Mouse (Mus musculus): ENCODE data around the gene Cul4a.

The Cul4a gene

DNA sequence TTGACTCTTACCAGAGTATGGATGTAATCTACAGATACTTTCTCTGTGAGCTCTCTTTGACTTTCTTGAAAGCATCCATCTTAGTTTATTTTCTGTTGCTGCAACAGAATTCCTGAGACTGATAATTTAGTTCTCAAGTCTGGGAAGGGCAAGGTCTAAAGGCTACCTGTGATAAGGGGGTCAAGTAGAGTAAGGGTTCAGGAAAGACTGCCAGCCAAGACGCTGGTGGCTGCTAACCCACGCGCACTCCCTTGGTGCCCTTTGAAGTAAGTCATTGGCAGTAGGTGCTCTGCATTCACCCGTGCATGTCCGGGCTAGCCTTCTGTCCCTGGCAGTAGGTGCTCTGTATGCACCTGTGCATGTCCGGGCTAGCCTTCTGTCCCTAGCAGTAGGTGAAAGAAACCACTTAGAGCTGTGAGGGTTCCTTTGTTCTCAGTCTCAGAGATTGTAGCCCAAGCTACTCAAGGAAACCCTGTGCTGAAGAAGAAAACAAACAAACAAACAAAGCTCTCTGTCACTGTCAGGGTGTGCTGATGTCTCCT lies 34.3 kb downstream of the Cul4a start:
- 94% methylated on average over 6 of the region's 6 CpGs for WGBS

DNA sequence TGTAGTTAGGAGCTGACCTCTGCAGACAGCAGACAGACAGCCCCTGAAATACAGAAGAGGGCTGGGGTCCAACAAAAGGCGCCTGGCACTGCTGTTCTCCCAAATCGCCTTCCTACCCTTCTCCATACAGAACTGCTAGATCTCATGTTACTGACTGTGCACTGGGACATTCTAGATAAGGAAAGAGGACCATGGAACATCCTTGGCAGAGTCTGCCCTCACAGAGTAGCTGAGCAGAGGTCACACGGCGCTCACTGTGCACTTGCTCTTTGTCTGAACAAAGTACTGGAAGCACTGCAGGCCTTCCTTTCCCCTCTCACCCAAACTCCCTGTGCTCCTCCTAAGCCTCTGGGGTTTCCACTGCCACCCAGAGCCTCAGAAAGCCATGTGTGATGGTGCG lies 36.3 kb downstream of the Cul4a start:
- WGBS = 92% methylated on average over 5 of the region's 5 CpGs

DNA sequence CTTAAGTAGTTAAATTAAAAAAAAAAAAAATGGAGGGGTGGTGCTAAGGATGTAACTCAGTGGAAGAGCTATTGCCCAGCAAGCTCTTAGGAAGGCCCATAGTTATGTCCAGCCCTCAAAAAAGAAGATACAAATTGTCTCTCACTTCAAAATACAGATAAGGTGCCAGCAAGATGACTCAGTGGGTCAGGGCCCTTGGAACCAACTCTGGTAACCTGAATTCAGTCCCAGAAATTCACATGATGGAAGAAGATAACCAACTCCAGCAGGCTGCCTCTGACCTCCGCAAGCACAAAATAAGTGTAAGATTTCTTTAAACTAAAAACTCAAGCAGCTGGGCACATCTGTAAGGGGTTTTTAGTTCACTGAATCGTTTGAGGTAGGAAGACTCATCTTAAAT lies 43.1 kb downstream of the Cul4a start:
- 68% methylated on average over 2 of the region's 2 CpGs for WGBS

DNA sequence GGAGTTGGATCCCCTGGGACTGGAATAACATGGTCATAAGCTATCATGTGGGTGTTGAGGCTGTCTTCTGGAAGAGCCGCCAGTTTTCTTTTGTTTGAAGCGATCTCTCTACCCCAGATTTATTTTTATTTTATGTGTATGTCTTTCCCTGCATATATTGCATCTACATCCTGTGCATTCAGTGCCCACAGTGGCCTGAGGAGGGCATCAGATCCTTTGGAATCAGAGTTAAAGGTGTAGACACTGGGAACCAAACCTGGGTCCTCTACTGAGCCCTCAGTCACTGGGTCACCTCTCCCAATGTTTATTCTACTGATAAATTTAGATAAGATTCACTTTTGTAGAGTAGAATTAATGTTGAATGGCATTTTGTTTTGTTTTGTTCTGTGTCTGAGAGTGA lies 43.9 kb downstream of the Cul4a start:
- WGBS = 62% methylated on average over 2 of the region's 2 CpGs

DNA sequence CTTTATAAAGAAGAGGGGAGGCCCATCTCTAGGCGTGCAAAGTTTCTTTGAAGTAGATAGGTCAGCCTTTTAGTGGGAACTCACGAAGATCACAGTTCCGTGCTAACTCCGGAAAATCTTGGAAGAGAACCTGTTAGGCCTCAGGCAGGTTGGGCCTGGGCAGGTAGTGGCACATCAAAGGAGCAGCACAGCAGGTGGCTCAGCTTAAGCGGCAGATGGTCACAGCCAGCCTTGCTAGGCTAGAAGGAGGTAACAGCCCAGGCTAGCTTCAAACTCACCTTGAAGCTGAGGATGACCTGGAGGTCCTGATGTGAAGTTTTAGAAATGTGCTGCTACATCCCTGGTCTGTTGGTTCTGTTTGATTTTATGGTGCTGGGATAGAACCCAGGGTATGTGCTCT lies 44.4 kb downstream of the Cul4a start:
- WGBS = 72% methylated on average over 5 of the region's 5 CpGs

DNA sequence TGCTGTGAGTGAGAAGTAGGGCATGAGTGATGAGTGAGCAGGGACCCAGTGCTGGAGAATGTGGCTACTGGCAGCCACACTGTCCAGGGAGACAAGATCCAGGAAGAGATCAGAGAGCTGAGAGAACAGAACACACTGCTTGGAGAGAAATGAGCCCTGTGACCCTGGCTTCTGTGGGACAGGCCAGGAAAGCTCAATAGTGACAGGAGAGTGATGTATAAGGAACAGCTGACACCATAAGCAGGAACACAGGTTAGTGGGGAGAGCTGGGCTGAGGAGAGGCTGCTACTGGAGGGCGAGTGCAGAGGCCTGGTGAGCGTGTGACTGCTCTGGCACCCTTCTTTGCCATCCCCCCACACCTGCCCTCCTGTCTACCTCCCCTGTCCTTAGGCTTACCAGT lies 45.5 kb downstream of the Cul4a start:
- WGBS = 92% methylated on average over 2 of the region's 2 CpGs

DNA sequence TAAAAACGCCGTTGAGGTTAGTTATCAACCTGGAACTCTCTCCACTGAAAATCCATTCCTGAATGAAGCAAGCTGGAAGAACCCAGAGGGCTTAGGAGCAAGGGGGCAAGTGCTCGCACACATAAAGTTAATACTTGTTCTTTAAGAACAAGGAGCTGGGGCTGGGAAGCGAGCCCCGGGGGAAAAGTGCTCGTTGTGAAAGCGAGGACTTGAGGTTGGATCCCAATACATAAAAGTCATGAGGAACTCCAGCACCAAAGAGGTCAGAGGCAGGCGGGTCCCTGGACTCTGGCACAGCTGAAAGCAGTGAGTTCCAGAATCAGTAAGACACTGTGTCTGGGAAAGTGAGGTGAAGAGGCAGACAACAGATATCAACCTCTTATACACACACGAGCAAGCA lies 48.7 kb downstream of the Cul4a start:
- WGBS = 79% methylated on average over 9 of the region's 9 CpGs

DNA sequence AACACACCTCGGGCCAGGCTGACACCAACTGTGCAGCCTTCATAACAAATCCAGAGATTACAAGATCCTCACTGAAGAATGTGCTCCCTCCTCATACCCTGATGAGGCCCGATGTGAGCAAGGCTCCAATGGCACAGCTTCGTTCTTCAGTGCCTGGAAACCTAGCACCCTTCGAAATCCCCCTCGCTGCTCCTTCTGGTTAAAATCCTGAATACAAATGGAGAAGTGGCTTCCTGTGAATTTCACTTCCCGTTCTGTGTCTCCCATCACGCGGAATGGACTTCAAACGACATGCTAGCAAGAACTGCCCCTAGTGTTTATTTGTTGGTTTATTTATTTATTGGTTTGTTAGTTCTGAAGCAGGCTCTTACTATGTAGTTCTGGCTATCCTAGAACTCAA lies 49.9 kb downstream of the Cul4a start:
- 70% methylated on average over 9 of the region's 9 CpGs for WGBS

DNA sequence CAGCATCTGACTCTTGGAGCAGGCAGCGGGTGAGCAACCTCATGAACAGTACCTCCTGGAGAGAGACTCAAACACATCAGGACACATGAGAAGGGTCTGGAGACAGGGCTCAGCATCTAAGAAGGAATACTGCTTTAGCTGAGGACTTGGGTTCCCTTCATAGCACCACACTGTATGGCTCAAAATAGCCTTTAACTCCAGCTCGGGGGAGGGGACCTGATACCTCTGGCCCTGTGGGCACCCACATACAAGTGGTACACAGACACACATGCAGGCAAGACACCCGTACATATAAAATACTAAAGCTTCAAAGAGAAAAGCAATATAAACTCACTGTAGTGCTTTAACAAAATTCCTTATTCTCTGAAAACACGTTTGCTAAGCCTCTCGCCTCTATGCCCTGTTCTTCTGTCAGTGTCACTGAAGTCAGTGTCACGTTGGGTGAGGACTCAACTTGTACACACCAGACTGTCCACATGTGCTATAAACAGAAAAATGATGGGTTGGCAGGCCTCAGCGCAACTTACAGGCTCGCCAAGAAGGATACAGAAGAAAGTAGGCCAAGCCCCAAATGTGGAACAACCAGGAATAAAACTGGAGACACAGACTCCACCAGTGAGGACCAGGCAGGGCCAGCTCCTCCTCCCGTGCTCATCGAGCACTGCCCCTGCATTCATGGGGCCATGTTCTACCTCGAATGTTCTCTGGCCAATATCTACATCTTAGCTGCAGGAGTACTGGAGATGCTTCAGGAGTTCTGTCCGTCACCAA lies 51.1 kb downstream of the Cul4a start:
- 53% methylated on average over 12 of the region's 12 CpGs for WGBS

DNA sequence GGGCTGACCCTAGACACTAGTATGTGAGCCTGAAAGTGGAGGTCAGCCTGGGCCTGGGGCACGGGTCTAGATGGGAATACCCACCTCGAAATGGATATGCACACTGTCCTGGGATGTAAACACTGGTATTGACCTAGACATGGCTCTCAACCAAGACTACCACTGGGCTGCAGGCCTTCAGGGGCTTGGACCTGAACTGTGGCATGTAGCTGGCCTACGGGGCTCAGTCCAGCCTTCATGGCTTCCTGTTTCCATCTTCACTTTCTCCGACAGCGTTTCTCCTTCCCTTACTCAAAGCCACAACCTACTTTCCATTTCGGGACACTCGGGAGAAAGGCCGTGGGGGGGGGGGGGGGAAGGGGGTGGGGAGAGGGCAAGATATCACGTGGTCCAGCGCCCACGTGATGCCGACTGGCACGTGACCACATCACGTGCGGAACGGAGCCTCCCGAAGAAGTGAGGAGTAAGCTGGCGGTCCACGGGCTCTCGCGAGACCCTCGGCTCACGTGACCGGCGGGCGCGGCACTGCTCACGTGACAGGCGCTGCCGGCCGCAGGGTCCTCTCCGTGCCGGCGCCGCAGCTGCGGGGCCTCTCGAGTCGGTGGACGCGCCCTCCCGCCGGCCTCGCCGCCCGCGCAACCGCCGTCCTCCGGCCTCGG lies 53.4 kb downstream of the Cul4a start, which contains the start of gene Lamp1:
Gene Lamp1 (plus strand): TSS at position 444 of the 659 bp plus-strand sequence.
- WGBS = under 1% methylated on average over 40 of the region's 50 CpGs

DNA sequence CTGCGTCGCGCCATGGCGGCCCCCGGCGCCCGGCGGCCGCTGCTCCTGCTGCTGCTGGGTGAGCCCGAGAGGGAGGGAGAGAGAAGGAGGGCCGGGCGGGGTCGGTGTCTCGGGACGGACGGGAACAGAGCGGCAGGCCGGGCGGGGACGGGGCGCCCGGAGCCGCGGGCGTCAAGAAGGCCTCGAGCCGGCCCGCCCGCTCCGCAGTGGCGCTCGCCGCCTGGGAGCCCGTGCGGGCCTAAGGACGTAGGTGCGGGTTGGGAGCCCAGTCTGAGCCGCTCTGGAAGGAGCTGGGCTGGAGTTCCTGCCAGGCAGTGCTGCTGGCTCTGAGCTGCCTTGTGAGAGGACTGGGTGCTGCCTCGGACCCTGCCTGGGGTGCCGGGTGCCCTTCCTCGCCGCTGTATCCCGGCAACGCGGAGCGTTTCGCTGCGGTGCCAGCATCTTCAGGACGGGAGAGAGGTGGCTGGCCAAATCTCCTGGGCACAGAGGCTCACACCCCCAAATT lies 54.0 kb downstream of the Cul4a start:
- WGBS = under 1% methylated on average over 47 of the region's 49 CpGs

DNA sequence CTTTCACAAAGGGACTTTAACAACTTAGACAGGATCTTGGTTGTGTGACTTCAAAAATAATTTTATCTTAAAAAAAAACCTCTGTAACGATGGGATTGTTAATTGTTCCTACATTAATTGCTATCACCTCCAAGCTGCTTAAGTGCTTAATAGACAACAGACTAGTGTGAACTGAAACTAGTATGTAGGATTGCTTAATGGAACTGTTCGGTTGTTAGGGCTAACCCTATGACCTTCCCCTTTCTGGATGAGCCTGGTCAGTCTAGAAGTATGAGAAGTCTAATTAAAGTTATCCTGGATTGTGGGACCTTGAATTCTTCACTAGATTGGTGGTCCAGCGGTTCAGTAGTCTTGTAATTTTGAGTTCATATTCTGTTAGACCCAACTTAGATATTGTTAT lies 55.3 kb downstream of the Cul4a start:
- 68% methylated on average over 3 of the region's 3 CpGs for WGBS

DNA sequence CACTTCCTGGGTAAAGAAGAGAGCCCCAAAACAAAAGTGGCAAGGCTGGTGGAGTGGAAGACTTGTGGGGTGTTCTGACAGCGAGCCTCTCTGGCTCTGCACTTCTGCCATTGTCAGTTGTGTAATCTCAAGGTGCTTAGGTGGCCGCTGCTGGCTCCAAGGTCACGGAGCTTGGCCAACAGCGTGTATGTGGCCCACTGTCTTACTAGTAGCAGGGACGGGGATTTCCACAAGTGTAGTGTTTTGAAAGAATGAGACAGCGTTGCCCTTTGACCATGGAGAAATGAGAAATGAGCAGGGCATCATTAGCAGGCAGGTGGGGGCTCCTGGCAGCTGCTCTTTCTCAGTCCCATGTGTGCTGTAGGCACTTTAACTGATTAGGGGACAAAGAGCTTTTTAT lies 56.7 kb downstream of the Cul4a start:
- WGBS = 76% methylated on average over 6 of the region's 6 CpGs

DNA sequence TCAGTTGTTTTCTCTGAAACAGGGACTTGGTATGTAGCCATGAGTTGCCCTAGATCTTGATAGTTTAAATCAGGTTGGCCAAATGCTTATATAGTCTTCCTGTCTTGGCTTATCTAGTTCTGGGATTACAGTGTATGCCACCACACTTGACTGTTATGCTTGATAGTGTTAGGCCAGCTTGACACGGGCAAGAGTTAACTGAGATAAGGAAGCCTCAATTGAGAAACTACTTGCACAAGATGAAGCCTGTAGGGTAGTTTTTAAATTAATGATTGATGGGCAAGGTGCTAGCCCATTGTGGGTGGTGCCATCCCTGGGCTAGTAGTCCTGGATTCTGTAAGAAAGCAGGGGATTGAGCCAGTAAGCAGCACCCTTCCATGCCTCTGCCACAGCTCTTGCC lies 58.1 kb downstream of the Cul4a start:
- WGBS = 90% methylated on average over 1 of the region's 1 CpGs

DNA sequence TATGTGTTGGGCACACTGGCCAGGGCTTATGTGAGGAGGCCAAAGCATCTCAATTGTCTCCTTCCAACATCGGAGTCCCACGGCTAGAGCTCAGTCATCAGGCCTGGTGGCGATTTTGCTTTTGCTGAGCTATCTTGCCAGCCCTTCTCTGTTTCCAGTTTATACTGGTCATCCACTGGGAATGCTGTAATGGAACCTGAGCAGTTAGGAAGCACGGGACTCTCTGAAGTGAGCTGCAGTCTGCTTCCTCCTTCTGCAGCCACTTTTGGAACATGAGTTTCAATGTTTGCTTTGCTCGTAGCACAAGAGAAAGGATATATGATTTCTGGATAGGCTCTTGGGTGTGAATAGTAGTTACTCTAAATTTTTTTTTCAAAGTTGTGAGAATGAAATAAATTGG lies 58.9 kb downstream of the Cul4a start:
- 64% methylated on average over 5 of the region's 5 CpGs for WGBS

DNA sequence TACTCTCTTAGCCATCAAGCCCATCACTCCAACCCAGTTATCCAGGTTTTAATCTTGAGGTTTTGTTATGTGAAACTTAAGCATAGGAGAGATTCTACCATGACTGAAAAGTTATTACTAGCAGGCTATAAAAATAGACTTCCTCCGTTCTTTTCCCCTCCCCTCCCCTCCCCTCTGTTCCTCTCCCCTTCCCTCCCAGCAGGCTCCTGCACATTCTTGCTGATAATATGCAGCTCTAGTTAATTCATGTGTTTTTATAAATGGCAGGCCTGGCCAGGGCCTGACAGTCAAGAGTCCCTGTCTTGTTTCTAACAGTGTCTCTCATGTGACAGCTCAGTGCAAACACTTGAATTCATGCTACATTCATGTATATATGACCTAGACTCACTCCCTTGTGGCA lies 65.1 kb downstream of the Cul4a start:
- 36% methylated on average over 1 of the region's 1 CpGs for WGBS

DNA sequence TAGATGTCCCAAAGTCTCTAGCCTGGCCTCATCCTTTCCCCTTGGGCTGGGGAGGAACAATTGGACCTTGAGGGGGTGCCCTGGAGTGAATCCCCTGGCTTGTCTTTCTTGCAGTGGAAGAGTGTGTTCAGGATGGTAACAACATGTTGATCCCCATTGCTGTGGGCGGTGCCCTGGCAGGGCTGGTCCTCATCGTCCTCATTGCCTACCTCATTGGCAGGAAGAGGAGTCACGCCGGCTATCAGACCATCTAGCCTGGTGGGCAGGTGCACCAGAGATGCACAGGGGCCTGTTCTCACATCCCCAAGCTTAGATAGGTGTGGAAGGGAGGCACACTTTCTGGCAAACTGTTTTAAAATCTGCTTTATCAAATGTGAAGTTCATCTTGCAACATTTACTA lies 68.9 kb downstream of the Cul4a start:
- 81% methylated on average over 4 of the region's 4 CpGs for WGBS

DNA sequence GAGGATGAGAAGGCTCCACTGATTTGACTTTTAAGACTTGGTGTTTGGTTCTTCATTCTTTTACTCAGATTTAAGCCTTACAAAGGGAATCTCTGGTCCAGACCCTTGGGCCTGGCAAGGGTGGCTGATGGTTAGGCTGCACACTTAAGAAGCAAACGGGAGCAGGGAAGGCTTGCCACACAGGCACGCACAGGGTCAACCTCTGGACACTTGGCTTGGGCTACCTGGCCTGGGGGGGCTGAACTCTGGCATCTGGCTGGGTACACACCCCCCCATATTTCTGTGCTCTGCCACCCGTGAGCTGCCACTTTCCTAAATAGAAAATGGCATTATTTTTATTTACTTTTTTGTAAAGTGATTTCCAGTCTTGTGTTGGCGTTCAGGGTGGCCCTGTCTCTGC lies 69.4 kb downstream of the Cul4a start:
- WGBS = 73% methylated on average over 4 of the region's 4 CpGs

DNA sequence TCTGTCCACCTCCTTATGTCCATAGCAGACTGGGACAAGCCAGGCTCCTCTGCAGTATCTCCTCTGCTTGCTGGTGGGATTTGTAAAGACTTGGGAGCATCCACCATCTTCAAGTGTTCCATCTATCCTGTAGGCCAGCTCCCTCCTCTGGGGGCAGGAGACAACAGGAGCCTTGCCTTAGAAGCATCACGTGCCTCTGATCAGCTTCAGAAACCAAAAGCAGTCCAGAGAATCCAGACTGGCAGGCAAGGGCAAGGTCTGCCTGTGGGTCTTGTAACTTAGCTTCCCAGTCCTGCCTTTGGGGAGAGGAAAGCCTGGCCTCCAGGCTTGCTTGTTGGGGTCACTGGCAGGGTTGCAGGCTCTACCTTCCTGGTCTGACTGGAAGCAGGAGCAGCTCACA lies 70.2 kb downstream of the Cul4a start:
- WGBS = 62% methylated on average over 1 of the region's 1 CpGs

DNA sequence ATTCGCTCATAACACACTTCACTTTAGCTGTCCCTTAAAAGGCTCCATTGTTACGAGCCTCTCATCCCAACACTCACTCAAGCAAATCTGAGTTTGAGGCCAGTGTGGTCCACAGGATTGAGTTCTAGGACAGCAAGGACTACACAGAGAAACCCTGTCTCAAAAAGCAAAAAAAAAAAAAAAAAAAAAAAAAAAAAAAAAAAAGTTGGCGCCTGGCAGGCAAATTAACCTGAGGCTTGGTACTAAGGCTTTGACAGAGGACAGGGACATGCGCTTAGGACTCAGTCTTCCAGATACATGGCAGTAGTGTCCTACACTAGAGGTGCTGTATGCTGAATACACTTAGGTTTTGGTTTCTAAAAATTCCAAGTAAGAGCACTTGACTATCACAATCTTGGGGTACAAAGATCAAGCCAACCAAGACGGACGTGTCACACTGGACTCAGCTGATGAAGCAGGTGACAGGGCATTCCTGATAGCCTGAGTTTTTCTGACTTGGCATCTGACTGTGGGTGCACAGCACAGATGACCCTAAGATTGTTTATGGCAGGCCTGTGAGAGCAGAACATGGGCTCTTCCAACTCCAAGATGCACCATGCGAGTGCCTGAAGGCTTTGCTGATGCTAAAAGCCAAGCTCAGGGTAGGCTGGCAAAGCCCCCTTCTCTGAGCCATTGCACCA lies 71.9 kb downstream of the Cul4a start:
- WGBS = 88% methylated on average over 7 of the region's 7 CpGs

DNA sequence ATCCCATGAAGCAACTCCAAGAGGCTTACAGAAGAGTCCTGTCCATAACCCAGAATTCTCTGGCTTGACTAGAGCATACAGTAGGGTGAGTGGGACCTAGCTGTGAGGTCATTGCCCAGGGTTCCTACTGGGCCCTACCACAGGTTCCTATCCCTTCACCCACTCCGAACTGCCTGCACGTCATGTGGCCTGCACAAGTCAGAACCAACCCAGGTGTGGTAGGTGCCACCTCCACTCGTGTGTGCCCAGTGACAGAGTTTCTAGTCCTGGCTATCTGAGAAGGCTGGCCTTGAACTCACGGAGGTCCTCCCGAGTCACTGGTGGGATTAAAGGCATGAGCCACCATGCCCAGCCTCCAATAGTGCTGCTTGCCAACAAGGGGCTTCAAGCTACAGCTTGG lies 72.7 kb downstream of the Cul4a start:
- WGBS = 87% methylated on average over 5 of the region's 5 CpGs

DNA sequence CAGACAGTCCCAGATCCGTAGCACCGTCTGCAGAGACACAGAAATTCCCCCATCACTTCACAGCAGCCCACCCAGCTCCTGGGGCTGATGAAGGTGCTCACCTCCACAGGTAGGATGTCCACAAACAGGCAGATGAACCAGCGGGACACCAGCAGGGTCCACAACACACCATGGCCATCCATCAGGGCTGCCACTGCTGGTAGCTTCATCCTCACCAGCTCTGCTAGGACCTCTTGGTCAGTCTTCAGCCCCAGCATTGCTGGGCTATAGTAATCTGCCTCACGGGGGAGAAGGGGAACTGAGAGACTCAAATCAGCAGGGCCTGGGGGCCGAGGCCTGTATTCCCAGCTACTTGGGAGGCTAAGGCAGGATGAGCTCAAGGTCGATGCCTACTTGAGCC lies 74.1 kb downstream of the Cul4a start:
- 74% methylated on average over 6 of the region's 6 CpGs for WGBS

DNA sequence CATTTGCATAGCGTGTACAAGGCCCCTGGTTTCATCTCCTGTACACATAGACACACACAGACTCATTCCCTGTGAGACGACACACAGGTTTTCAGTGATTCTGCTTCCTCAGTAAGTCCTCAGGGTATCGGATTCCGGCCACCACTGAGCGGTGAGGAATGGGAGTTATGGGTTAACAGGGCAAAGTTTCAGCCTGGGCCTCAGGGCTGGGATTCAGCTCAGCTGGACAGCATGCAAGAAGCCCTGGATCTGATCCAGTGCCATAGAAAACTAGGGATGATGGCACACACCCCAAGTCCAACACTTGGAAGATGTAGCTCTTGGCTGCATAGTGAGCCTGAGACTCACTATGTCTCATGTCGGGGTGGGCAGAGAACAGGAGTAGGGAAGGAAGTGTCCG lies 74.5 kb downstream of the Cul4a start:
- 65% methylated on average over 7 of the region's 7 CpGs for WGBS
